Mouse (Mus musculus): ENCODE results near the gene Col5a2. TPM values are rescaled to one million over a fixed set of nuclear protein-coding genes. Genes with fewer than 3 reads are reported as not detected.

The Col5a2 gene
- polyA plus RNA-seq, 1 experiment from 2014 or later, result 29.5 TPM

DNA sequence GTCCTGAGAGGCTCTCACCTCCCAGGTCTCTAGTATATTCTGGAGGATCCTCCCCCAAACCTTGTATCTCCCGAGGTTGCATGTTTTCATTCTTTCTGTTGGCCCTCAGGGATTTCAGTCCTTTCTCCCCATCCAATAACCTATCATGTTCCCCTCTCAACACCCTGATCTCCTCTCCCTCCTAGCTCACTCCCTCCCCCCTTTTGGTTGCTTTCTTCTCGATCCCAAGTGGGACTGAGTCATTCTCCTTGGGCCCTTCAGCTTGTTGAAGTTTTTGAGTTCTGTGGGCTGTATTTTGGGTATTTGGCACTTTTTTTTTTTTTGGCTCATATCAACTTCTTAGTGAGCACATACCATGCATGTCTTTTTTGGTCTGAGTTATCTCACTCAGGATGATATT lies 143.9 kb downstream of the Col5a2 start:
- H3K4me1 ChIP-seq (replicated peaks; ENCODE audit: control insufficient read depth, insufficient read depth, low read length), result no peaks in the 10 kb centered on the region
- no peak overlapping the region for H3K27ac ChIP-seq (ENCODE audit: low read depth, low read length)
- no peaks in the 10 kb centered on the region for H3K9me3 ChIP-seq (ENCODE audit: control insufficient read depth)
- H3K4me3 ChIP-seq (ENCODE audit: low read depth, low read length), result no peak overlapping the region
- H3K9ac ChIP-seq (ENCODE audit: low read depth, low read length), result no peak overlapping the region
- no peaks in the 10 kb centered on the region for H3K27me3 ChIP-seq (replicated peaks; ENCODE audit: control insufficient read depth, insufficient read depth, low read length)
- ATAC-seq, result no peak
- no peaks in the 10 kb centered on the region for H3K36me3 ChIP-seq (ENCODE audit: control insufficient read depth, insufficient read depth)
- no peak for TF ChIP-seq CTCF (IDR thresholded peaks at IDR 0.05; ENCODE audit: low read depth)
- 64% methylated on average over 2 of the region's 2 CpGs for WGBS
- H3K4me2 ChIP-seq (replicated peaks; ENCODE audit: low read depth), result no peak overlapping the region

DNA sequence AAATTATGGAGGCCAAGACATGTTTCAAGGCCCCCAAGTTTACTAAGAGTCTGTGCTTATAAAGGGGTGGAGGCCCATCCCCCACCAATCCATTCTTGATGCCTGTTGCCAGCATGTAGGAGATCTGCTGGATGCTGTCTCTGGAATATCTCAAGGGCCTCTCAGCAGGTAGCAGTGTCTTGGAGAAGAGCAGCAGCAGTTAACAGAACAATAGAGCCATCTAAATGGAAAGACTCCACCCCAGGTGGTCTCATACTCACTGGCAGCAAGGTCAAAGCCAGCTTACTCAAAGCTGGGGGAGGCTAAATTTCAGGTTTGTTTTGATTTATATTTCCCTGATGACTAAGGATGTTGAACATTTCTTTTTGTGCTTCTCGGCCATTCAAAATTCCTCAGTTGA lies 145.1 kb downstream of the Col5a2 start:
- H3K27me3 ChIP-seq (replicated peaks; ENCODE audit: control insufficient read depth, insufficient read depth, low read length), result no peaks in the 10 kb centered on the region
- H3K36me3 ChIP-seq (ENCODE audit: control insufficient read depth, insufficient read depth), result no peaks in the 10 kb centered on the region
- no peaks in the 10 kb centered on the region for H3K4me1 ChIP-seq (replicated peaks; ENCODE audit: control insufficient read depth, insufficient read depth, low read length)
- WGBS, result 91% methylated on average over 1 of the region's 1 CpGs
- no peaks in the 10 kb centered on the region for H3K9me3 ChIP-seq (ENCODE audit: control insufficient read depth)
- TF ChIP-seq CTCF (IDR thresholded peaks at IDR 0.05; ENCODE audit: low read depth), result no peak
- no peak overlapping the region for H3K9ac ChIP-seq (ENCODE audit: low read depth, low read length)
- no peak overlapping the region for H3K4me3 ChIP-seq (ENCODE audit: low read depth, low read length)
- no peak for ATAC-seq
- no peak overlapping the region for H3K27ac ChIP-seq (ENCODE audit: low read depth, low read length)
- H3K4me2 ChIP-seq (replicated peaks; ENCODE audit: low read depth), result no peak overlapping the region

DNA sequence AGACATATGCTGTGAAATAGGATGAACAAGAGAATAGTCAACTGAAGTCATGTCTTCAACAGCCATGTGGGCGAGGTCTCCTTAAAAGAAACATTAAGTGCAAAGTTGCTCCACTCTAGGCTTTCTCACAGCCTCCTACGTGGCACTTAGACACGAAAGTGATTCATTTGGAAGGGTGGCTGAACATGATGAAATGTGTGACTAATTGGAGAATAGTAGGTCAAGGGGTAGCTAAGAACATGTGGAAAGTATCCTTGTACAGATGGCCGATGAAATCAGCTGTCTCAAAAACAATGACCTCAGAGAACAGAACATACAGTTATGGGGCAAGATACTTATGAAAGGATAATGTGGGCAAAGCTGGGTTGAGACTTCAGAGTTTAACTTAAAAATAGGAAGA lies 147.1 kb downstream of the Col5a2 start:
- Histone ChIP-seq H3K4me2 (replicated peaks; ENCODE audit: low read depth) (no peak overlapping the region), H3K9me3 (ENCODE audit: control insufficient read depth) (no peaks in the 10 kb centered on the region), H3K36me3 (ENCODE audit: control insufficient read depth, insufficient read depth) (no peaks in the 10 kb centered on the region), H3K27me3 (replicated peaks; ENCODE audit: control insufficient read depth, insufficient read depth, low read length) (no peaks in the 10 kb centered on the region), H3K27ac (ENCODE audit: low read depth, low read length) (no peak overlapping the region), H3K4me3 (ENCODE audit: low read depth, low read length) (no peak overlapping the region), H3K4me1 (replicated peaks; ENCODE audit: control insufficient read depth, insufficient read depth, low read length) (no peaks in the 10 kb centered on the region), H3K9ac (ENCODE audit: low read depth, low read length) (no peak overlapping the region)
- TF ChIP-seq CTCF (IDR thresholded peaks at IDR 0.05; ENCODE audit: low read depth), result no peak
- no peak for ATAC-seq
- WGBS, result 72% methylated on average over 4 of the region's 4 CpGs

DNA sequence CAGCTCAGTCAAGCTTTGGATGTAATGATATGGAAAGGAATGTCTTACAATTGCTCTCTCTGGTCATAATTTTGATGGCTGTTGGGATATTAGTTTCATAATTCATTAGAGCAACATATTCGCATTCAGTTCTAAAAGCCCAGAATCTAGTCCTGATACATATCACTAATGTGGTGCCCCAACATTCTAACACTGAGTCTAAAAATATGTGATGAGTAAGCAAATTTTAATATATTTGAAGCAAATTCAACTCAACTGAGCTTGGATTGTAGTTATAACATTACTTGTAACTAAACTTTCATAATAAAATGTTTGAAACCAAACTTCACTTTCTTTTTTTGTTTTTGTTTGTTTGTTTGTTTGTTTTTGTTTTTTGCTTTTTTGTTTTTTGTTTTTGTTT lies 173.9 kb downstream of the Col5a2 start:
- H3K27ac ChIP-seq (ENCODE audit: low read depth, low read length), result no peak overlapping the region

More for the DNA sequence above, 173.9 kb downstream of the Col5a2 start:
- Histone ChIP-seq H3K9ac (ENCODE audit: low read depth, low read length) (no peak overlapping the region), H3K4me1 (replicated peaks; ENCODE audit: control insufficient read depth, insufficient read depth, low read length) (no peaks in the 10 kb centered on the region), H3K4me2 (replicated peaks; ENCODE audit: low read depth) (no peak overlapping the region), H3K36me3 (ENCODE audit: control insufficient read depth, insufficient read depth) (peaks cover 5% of the 10 kb centered on the region), H3K9me3 (ENCODE audit: control insufficient read depth) (no peaks in the 10 kb centered on the region), H3K27me3 (replicated peaks; ENCODE audit: control insufficient read depth, insufficient read depth, low read length) (no peaks in the 10 kb centered on the region), H3K4me3 (ENCODE audit: low read depth, low read length) (no peak overlapping the region)
- no peak for TF ChIP-seq CTCF (IDR thresholded peaks at IDR 0.05; ENCODE audit: low read depth)
- WGBS, result 98% methylated on average over 1 of the region's 1 CpGs
- no peak for ATAC-seq

Other genes starting within 250 kb of the Col5a2 start
- 562 and 577 TPM in 2 replicates for gene Col3a1, start 191.7 kb downstream of the Col5a2 start, polyA plus RNA-seq (2015; fragmentation: Nextera tagmentation; extraction: Ambion mirVana)

Measured in intestine, postnatal 0 days (tissue).